Mouse (Mus musculus) CD8-positive naive resting alpha-beta T cell, adult 2 months (primary cell): ENCODE results near the gene Plekha7.

Experiments used
- DNase-seq, 2 experiments: peaks; one replicate each; pipeline ENCODE4 v3.0.0; 2022; ENCODE audit warnings: low read depth in 2 of 2, low spot score in 2 of 2

The Plekha7 gene

GRCm38 (mm10) chr7:116307871-116308631 is at the start of gene Plekha7:
Gene Plekha7, minus strand, starts transcription at chr7:116308376.
- peak; percentile 35 to 41 for DNase-seq

GRCm38 (mm10) chr7:116336226-116336625 is 28.1 kb upstream of the Plekha7 start:
- peak; percentile 52 to 69 for DNase-seq

GRCm38 (mm10) chr7:116335133-116335532 is 27.0 kb upstream of the Plekha7 start:
- DNase-seq = no peak

- peak in 1 of 2 experiments; percentile 3 for DNase-seq
Observed at GRCm38 (mm10) chr7:116334669-116335038, 26.5 kb upstream of the Plekha7 start.

- peak; percentile 98 for DNase-seq
Observed at GRCm38 (mm10) chr7:116333713-116334668, 25.8 kb upstream of the Plekha7 start, which contains the start of gene Rps13. Gene Rps13, minus strand, starts transcription at chr7:116334195.

GRCm38 (mm10) chr7:116331246-116331645 is 23.1 kb upstream of the Plekha7 start:
- DNase-seq = no peak

GRCm38 (mm10) chr7:116329858-116330257 is 21.7 kb upstream of the Plekha7 start:
- DNase-seq = no peak

- no peak for DNase-seq
Observed at GRCm38 (mm10) chr7:116328777-116329176, 20.6 kb upstream of the Plekha7 start.

- peak; percentile 23 to 30 for DNase-seq
Observed at GRCm38 (mm10) chr7:116327901-116328300, 19.7 kb upstream of the Plekha7 start.

- DNase-seq = peak in 1 of 2 experiments; percentile 32
Observed at GRCm38 (mm10) chr7:116323331-116323964, 15.3 kb upstream of the Plekha7 start.

- peak in 1 of 2 experiments; percentile 9 for DNase-seq
Observed at GRCm38 (mm10) chr7:116309456-116309855, 1.3 kb upstream of the Plekha7 start.

- peak in 1 of 2 experiments; percentile 7 for DNase-seq
Observed at GRCm38 (mm10) chr7:116308632-116308991, 436 bp upstream of the Plekha7 start.

- peak in 1 of 2 experiments; percentile 9 for DNase-seq
Observed at GRCm38 (mm10) chr7:116307099-116307870, 891 bp downstream of the Plekha7 start.

- DNase-seq = peak in 1 of 2 experiments; percentile 1
Observed at GRCm38 (mm10) chr7:116306601-116307000, 1.6 kb downstream of the Plekha7 start.

- no peak for DNase-seq
Observed at GRCm38 (mm10) chr7:116301661-116302311, 6.4 kb downstream of the Plekha7 start.

- no peak for DNase-seq
Observed at GRCm38 (mm10) chr7:116301144-116301543, 7.0 kb downstream of the Plekha7 start.

GRCm38 (mm10) chr7:116298851-116299250 is 9.3 kb downstream of the Plekha7 start:
- no peak for DNase-seq

GRCm38 (mm10) chr7:116298389-116298788 is 9.8 kb downstream of the Plekha7 start:
- DNase-seq = no peak

- no peak for DNase-seq
Observed at GRCm38 (mm10) chr7:116294961-116295360, 13.2 kb downstream of the Plekha7 start.

- no peak for DNase-seq
Observed at GRCm38 (mm10) chr7:116292377-116292776, 15.8 kb downstream of the Plekha7 start.
